Mouse (Mus musculus) lung, adult 2 months (tissue): ENCODE results near the gene Icam5.
A peak's percentile ranks its signal among the peaks of the same experiment; 100 is the strongest.

Experiments used
- CTCF ChIP-seq: fragments of 200-500 bp; IDR thresholded peaks from 2 replicates; pipeline ENCODE4 v1.5.1; 2011; ENCODE audit warnings: mild to moderate bottlenecking, low read length, control low read depth; ENCODE audit not compliant: insufficient read depth
- POLR2A ChIP-seq: fragments of 200-500 bp; IDR thresholded peaks from 2 replicates; pipeline ENCODE4 v1.6.1; 2011; ENCODE audit warnings: low read depth, mild to moderate bottlenecking, control low read depth, low read length, borderline replicate concordance; ENCODE audit errors: extremely low read depth

GRCm38 (mm10) chr9:21031251-21031895, 500 bp upstream of the Icam5 start:
- no peak for TF ChIP-seq CTCF
- TF ChIP-seq POLR2A: peak; percentile 47; the same call in 1 of the 2 replicates
